Mouse (Mus musculus) myocyte (in vitro differentiated cells): ENCODE measurements at regions not wholly inside any gene's neighbourhood (a gene's known extent, or its start where the extent isn't known, plus 50 kb on each side); places are given as distances from the start of the nearest gene placed in this dataset.
A peak's percentile ranks its signal among the peaks of the same experiment; 100 is the strongest.

Experiments used
- H3K27me3 ChIP-seq: one replicate; pipeline ENCODE4 v1.6.1; 2011; ENCODE audit not compliant: control insufficient read depth, insufficient read depth, insufficient read length
- H3K36me3 ChIP-seq: one replicate; pipeline ENCODE4 v1.6.1; 2011; ENCODE audit not compliant: control insufficient read depth, insufficient read depth
- H3K4me2 ChIP-seq: one replicate; pipeline ENCODE4 v1.6.1; 2011; ENCODE audit warnings: low read depth, control low read depth
- H3K4me3 ChIP-seq: one replicate; pipeline ENCODE4 v1.5.1; 2011; ENCODE audit warnings: mild to moderate bottlenecking, control low read depth, moderate library complexity
- H3K79me2 ChIP-seq: one replicate; pipeline ENCODE4 v1.6.1; 2011; ENCODE audit not compliant: control insufficient read depth, insufficient read depth
- H3ac ChIP-seq: one replicate; pipeline ENCODE4 v1.6.1; 2011; ENCODE audit not compliant: control insufficient read depth, insufficient read length
- CEBPB ChIP-seq: IDR thresholded peaks from 2 replicates; pipeline ENCODE4 v1.6.1; 2011; ENCODE audit warnings: mild to moderate bottlenecking, moderate library complexity; ENCODE audit not compliant: poor library complexity, insufficient read depth, severe bottlenecking
- MYOD1 ChIP-seq, 3 experiments: IDR thresholded peaks; one replicate each; pipeline ENCODE4 v1.6.1; 2011; ENCODE audit warnings: control low read depth in 2 of 3, low read depth in 2 of 3, mild to moderate bottlenecking in 2 of 3, moderate library complexity in 1 of 3; ENCODE audit not compliant: insufficient read length in 2 of 3, control insufficient read depth in 1 of 3
- MYOG ChIP-seq, 3 experiments: IDR thresholded peaks; one replicate each; pipeline ENCODE4 v1.6.1; 2011; ENCODE audit warnings: control low read depth in 2 of 3, low read depth in 2 of 3, mild to moderate bottlenecking in 2 of 3; ENCODE audit not compliant: insufficient read length in 2 of 3, control insufficient read depth in 1 of 3, insufficient read depth in 1 of 3
- SRF ChIP-seq: IDR thresholded peaks from one replicate; pipeline ENCODE4 v1.6.1; 2011; ENCODE audit warnings: low read depth; ENCODE audit not compliant: control insufficient read depth, insufficient read length
- TCF12 ChIP-seq: IDR thresholded peaks from one replicate; pipeline ENCODE4 v1.6.1; 2011; ENCODE audit warnings: mild to moderate bottlenecking, control low read depth; ENCODE audit not compliant: poor library complexity, insufficient read depth, severe bottlenecking
- TCF3 ChIP-seq: IDR thresholded peaks from one replicate; pipeline ENCODE4 v1.6.1; 2011; ENCODE audit warnings: low read depth, control low read depth; ENCODE audit not compliant: insufficient read length

GRCm38 (mm10) chr5:37875452-37875851 lies 51.1 kb upstream of the Msx1 start:
- TF ChIP-seq TCF12, result no peak
- TF ChIP-seq CEBPB, result 0 out of 2 replicates have a peak, but pooled peaks have one; percentile 43
- no peak for TF ChIP-seq TCF3
- H3ac ChIP-seq, result no peak overlapping the region
- peak overlapping the region; percentile 28 for H3K4me2 ChIP-seq
- H3K79me2 ChIP-seq, result no peaks in the 10 kb centered on the region
- no peaks in the 10 kb centered on the region for H3K27me3 ChIP-seq
- H3K4me3 ChIP-seq, result no peak overlapping the region
- H3K36me3 ChIP-seq, result no peaks in the 10 kb centered on the region

GRCm38 (mm10) chr5:37874784-37875281 lies 50.5 kb upstream of the Msx1 start:
- Histone ChIP-seq H3K27me3 (no peaks in the 10 kb centered on the region), H3K4me3 (no peak overlapping the region), H3K36me3 (no peaks in the 10 kb centered on the region), H3ac (no peak overlapping the region), H3K4me2 (peak overlapping the region; percentile 28), H3K79me2 (no peaks in the 10 kb centered on the region)
- TF ChIP-seq MYOG (IDR thresholded peaks at IDR 0.05; ENCODE audit: control insufficient read depth in 1 of 3, insufficient read depth in 1 of 3, insufficient read length in 2 of 3, low read depth in 2 of 3) (peak; percentile 79 to 87 (median 82)), SRF (no peak), TCF12 (peak; percentile 80), MYOD1 (IDR thresholded peaks at IDR 0.05; ENCODE audit: control insufficient read depth in 1 of 3, insufficient read length in 2 of 3, low read depth in 2 of 3) (peak; percentile 21 to 87 (median 87))
